Mouse (Mus musculus): ENCODE measurements around the gene Gm9745. TPM values are rescaled to one million over a fixed set of nuclear protein-coding genes. Genes with fewer than 3 reads are reported as not detected.
"Not testable (repeated sequence)": the region's sequence is repeated elsewhere in the genome, so short reads cannot be mapped to it uniquely, and the experiment has no call there.

Gm9745 gene
- total RNA-seq, 2 experiments from 2014 or later = not detected

DNA sequence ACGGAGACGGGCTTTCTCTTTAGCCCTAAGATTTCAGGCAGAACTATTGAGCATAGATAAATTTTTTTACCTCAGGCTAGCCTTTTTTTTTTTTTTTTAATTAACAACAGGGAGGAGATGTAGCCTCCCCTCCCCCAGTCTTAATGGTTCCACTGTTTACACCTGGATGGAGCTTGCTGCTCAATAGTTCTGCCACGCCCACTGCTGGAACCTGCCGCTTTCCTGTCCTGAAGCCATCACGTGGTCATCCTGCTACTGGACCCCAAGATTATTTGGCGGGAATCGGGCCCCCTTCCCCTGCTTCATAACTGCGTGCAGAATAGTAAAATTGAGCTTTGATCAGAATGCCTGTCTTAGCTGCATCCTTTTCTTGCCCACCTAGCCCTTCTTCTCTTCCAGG is 34.1 kb downstream of the Gm9745 start:
- ATAC-seq (replicated peaks; ENCODE audit: poor library complexity) = not testable (repeated sequence)

DNA sequence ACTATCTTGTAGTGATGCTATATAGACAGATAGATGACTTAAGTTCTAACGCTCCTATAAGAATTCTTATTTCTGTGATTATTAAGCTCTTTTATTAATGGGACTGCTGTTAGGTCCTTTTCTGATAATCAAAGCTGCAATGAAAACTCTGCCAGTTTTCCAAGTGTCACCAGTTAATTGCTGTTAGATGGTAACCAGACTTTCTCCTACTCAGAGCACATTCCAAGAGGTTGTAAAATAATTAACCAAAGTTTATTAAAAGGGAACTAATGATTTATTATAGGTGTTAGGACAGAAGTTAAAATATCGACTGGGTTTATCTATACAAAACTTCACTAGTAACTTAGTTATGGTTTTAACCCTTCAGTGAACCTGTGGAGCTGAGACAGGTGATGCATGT is 42.0 kb downstream of the Gm9745 start:
- ATAC-seq (replicated peaks; ENCODE audit: poor library complexity) = not testable (repeated sequence)

Other genes starting within 250 kb of the Gm9745 start
- gene Wdr37, start 76.3 kb downstream of the Gm9745 start, total RNA-seq (2015) = 19.4 and 20.0 TPM in 2 replicates
- gene Wdr37, start 76.3 kb downstream of the Gm9745 start, total RNA-seq (2017) = 16.7 and 18.1 TPM in 2 replicates
- gene Idi1, start 62.7 kb downstream of the Gm9745 start, total RNA-seq (2015) = 33.1 and 33.4 TPM in 2 replicates
- 24.1 and 27.9 TPM in 2 replicates for gene Idi1, start 62.7 kb downstream of the Gm9745 start, total RNA-seq (2017)
- not detected in 2 replicates for gene Idi2, start 4.6 kb upstream of the Gm9745 start, total RNA-seq (2015)
- gene Idi2, start 4.6 kb upstream of the Gm9745 start, total RNA-seq (2017) = not detected in 2 replicates
- 120 and 127 TPM in 2 replicates for gene Gtpbp4, start 47.9 kb upstream of the Gm9745 start, total RNA-seq (2015)
- 135 and 165 TPM in 2 replicates for gene Gtpbp4, start 47.9 kb upstream of the Gm9745 start, total RNA-seq (2017)
- gene Larp4b, start 145.7 kb upstream of the Gm9745 start, total RNA-seq (2015) = 77.1 and 82.9 TPM in 2 replicates
- 73.3 and 90.9 TPM in 2 replicates for gene Larp4b, start 145.7 kb upstream of the Gm9745 start, total RNA-seq (2017)

Data from megakaryocyte progenitor cell, adult 5-6 weeks (primary cell).